Mouse (Mus musculus): ENCODE measurements at regions not wholly inside any gene's neighbourhood (a gene's known extent, or its start where the extent isn't known, plus 50 kb on each side); places are given as distances from the start of the nearest gene placed in this dataset.

- TF ChIP-seq CTCF (IDR thresholded peaks at IDR 0.05; ENCODE audit: control insufficient read depth, insufficient read depth, insufficient replicate concordance, low read depth, low read length) (no peak), POLR2A (IDR thresholded peaks at IDR 0.05; ENCODE audit: control insufficient read depth, low read depth, low read length) (no peak)
These were observed 126.3 kb upstream of the Lnx1 start for GRCm38 (mm10) chr5:74829003-74829402.

Measured in testis, adult 2 months (tissue).